Mouse (Mus musculus): ENCODE results near the gene Klra17.
"Not testable (repeated sequence)": the region's sequence is repeated elsewhere in the genome, so short reads cannot be mapped to it uniquely, and the experiment has no call there.

The Klra17 gene

GRCm38 (mm10) chr6:129876549-129876948, at the start of gene Klra17:
Gene Klra17, minus strand, starts transcription at chr6:129876672.
- DNase-seq (ENCODE audit: low spot score in 2 of 2) = no peak

GRCm38 (mm10) chr6:129917476-129917946, 41.0 kb upstream of the Klra17 start, which contains the start of gene Klra5:
Gene Klra5, minus strand, starts transcription at chr6:129917650.
- not testable (repeated sequence) for DNase-seq (ENCODE audit: low spot score in 2 of 2)

GRCm38 (mm10) chr6:129916996-129917395, 40.5 kb upstream of the Klra17 start:
- DNase-seq (ENCODE audit: low spot score in 2 of 2) = no peak

- no peak for DNase-seq (ENCODE audit: low spot score in 2 of 2)
These were observed 6.1 kb upstream of the Klra17 start for GRCm38 (mm10) chr6:129882525-129882924.

- not testable (repeated sequence) for DNase-seq (ENCODE audit: low spot score in 2 of 2)
These were observed 14.1 kb downstream of the Klra17 start, which contains the start of gene Gm17631 for GRCm38 (mm10) chr6:129862349-129862748. Gene Gm17631, plus strand, starts transcription at chr6:129862649.

GRCm38 (mm10) chr6:129825559-129825958, 50.9 kb downstream of the Klra17 start:
- DNase-seq (ENCODE audit: low spot score in 2 of 2) = no peak

- DNase-seq (ENCODE audit: low spot score in 2 of 2) = no peak
These were observed 52.5 kb downstream of the Klra17 start for GRCm38 (mm10) chr6:129824004-129824403.

- DNase-seq (ENCODE audit: low spot score in 2 of 2) = no peak
These were observed 58.7 kb downstream of the Klra17 start for GRCm38 (mm10) chr6:129817731-129818130.

- not testable (repeated sequence) for DNase-seq (ENCODE audit: low spot score in 2 of 2)
These were observed 92.3 kb downstream of the Klra17 start, which contains the start of gene Gm156 for GRCm38 (mm10) chr6:129784170-129784569. Gene Gm156, minus strand, starts transcription at chr6:129784270.
